Mouse (Mus musculus) MEL (cell line): ENCODE measurements around the gene Gpbp1l1. TPM values are rescaled to one million over a fixed set of nuclear protein-coding genes. Genes with fewer than 3 reads are reported as not detected.
A peak's percentile ranks its signal among the peaks of the same experiment; 100 is the strongest.

ENCODE experiments used
- DNase-seq: peaks from one replicate; pipeline ENCODE4 v3.0.0; 2011; ENCODE audit warnings: low read depth, low spot score
- H3K27ac ChIP-seq: 2 replicates; pipeline ENCODE4 v1.5.1; 2012; ENCODE audit warnings: low read depth, mild to moderate bottlenecking, control low read depth, low read length, moderate library complexity; ENCODE audit not compliant: control insufficient read depth
- H3K27me3 ChIP-seq, 2 experiments: fragments of 150-350 bp in 1 of 2; sonication (generic) in 1 of 2; 2 replicates each; pipeline ENCODE4 v1.6.1; 2012; ENCODE audit warnings: low read length in 2 of 2, mild to moderate bottlenecking in 2 of 2, improper control_type of control experiment in 1 of 2, moderate library complexity in 1 of 2; ENCODE audit not compliant: insufficient read depth in 2 of 2, control insufficient read depth in 1 of 2
- H3K36me3 ChIP-seq, 2 experiments: 2 replicates each; pipeline ENCODE4 v1.6.1; 2012 to 2014; ENCODE audit warnings: low read length in 2 of 2, improper control_type of control experiment in 1 of 2, inconsistent platforms in 1 of 2, mild to moderate bottlenecking in 1 of 2; ENCODE audit not compliant: insufficient read depth in 2 of 2, control insufficient read depth in 1 of 2
- H3K4me1 ChIP-seq, 2 experiments: fragments of 150-350 bp in 1 of 2; sonication (generic) in 1 of 2; 2 replicates each; pipeline ENCODE4 v1.6.1; 2012; ENCODE audit warnings: low read length in 2 of 2, improper control_type of control experiment in 1 of 2, mild to moderate bottlenecking in 1 of 2; ENCODE audit not compliant: insufficient read depth in 2 of 2, control insufficient read depth in 1 of 2
- H3K4me3 ChIP-seq, 2 experiments: fragments of 150-350 bp in 1 of 2; sonication (generic) in 1 of 2; 2 replicates each; pipeline ENCODE4 v1.5.1; 2012; ENCODE audit warnings: low read depth in 2 of 2, low read length in 2 of 2, mild to moderate bottlenecking in 2 of 2, moderate library complexity in 2 of 2, control low read depth in 1 of 2, improper control_type of control experiment in 1 of 2; ENCODE audit not compliant: control insufficient read depth in 1 of 2, insufficient read depth in 1 of 2
- H3K79me2 ChIP-seq: 2 replicates; pipeline ENCODE4 v1.6.1; 2012; ENCODE audit warnings: mild to moderate bottlenecking, low read length, moderate library complexity; ENCODE audit not compliant: control insufficient read depth, poor library complexity, insufficient read depth
- H3K9ac ChIP-seq: 2 replicates; pipeline ENCODE4 v1.6.1; 2012; ENCODE audit warnings: low read depth, mild to moderate bottlenecking, control low read depth, low read length, moderate library complexity; ENCODE audit not compliant: control insufficient read depth, poor library complexity, severe bottlenecking
- H3K9me3 ChIP-seq: fragments of 150-350 bp; sonication (generic); replicated peaks from 2 replicates; pipeline ENCODE4 v1.6.1; 2012; ENCODE audit warnings: mild to moderate bottlenecking, low read length, improper control_type of control experiment, moderate library complexity; ENCODE audit not compliant: insufficient read depth
- BHLHE40 ChIP-seq: IDR thresholded peaks from 2 replicates; pipeline ENCODE4 v1.6.1; 2012; ENCODE audit warnings: low read depth, mild to moderate bottlenecking, inconsistent platforms, low read length, improper control_type of control experiment, borderline replicate concordance
- CHD1 ChIP-seq: IDR thresholded peaks from 2 replicates; pipeline ENCODE4 v1.6.1; 2012; ENCODE audit warnings: low read depth, mild to moderate bottlenecking, inconsistent platforms, low read length, improper control_type of control experiment
- CHD2 ChIP-seq: IDR thresholded peaks from 2 replicates; pipeline ENCODE4 v1.6.1; 2011; ENCODE audit warnings: low read length, improper control_type of control experiment
- E2F4 ChIP-seq: IDR thresholded peaks from 2 replicates; pipeline ENCODE4 v1.6.1; 2011; ENCODE audit warnings: low read depth, low read length, improper control_type of control experiment, borderline replicate concordance
- ELF1 ChIP-seq: IDR thresholded peaks from 2 replicates; pipeline ENCODE4 v1.6.1; 2014; ENCODE audit warnings: low read depth, mild to moderate bottlenecking, inconsistent platforms, low read length, improper control_type of control experiment, moderate library complexity
- EP300 ChIP-seq, 2 experiments: IDR thresholded peaks; 2 replicates each; pipeline ENCODE4 v1.6.1; 2011; ENCODE audit warnings: improper control_type of control experiment in 2 of 2, low read length in 2 of 2, low read depth in 1 of 2, mild to moderate bottlenecking in 1 of 2
- ETS1 ChIP-seq: IDR thresholded peaks from 2 replicates; pipeline ENCODE4 v1.6.1; 2012; ENCODE audit warnings: low read depth, mild to moderate bottlenecking, inconsistent platforms, low read length, improper control_type of control experiment, moderate library complexity
- GABPA ChIP-seq: IDR thresholded peaks from 2 replicates; pipeline ENCODE4 v1.6.1; 2012; ENCODE audit warnings: low read depth, mild to moderate bottlenecking, inconsistent platforms, low read length, improper control_type of control experiment, moderate library complexity
- HCFC1 ChIP-seq: IDR thresholded peaks from 2 replicates; pipeline ENCODE4 v1.6.1; 2012; ENCODE audit warnings: low read depth, mild to moderate bottlenecking, inconsistent platforms, low read length, improper control_type of control experiment, moderate library complexity
- JUND ChIP-seq: IDR thresholded peaks from 2 replicates; pipeline ENCODE4 v1.6.1; 2011; ENCODE audit warnings: low read depth, mild to moderate bottlenecking, improper control_type of control experiment, low read length
- KAT2A ChIP-seq: conservative IDR thresholded peaks from 2 replicates; pipeline ENCODE4 v1.6.1; 2012; ENCODE audit warnings: low read depth, low read length, improper control_type of control experiment, inconsistent platforms
- MAFK ChIP-seq: IDR thresholded peaks from 2 replicates; pipeline ENCODE4 v1.6.1; 2011; ENCODE audit warnings: low read depth, mild to moderate bottlenecking, low read length, improper control_type of control experiment, borderline replicate concordance
- MAX ChIP-seq: IDR thresholded peaks from 2 replicates; pipeline ENCODE4 v1.6.1; 2011; ENCODE audit warnings: low read length, improper control_type of control experiment
- MAZ ChIP-seq: IDR thresholded peaks from 2 replicates; pipeline ENCODE4 v1.6.1; 2012; ENCODE audit warnings: low read depth, mild to moderate bottlenecking, inconsistent platforms, low read length, improper control_type of control experiment
- MEF2A ChIP-seq: IDR thresholded peaks from 2 replicates; pipeline ENCODE4 v1.6.1; 2014; ENCODE audit warnings: low read depth, mild to moderate bottlenecking, inconsistent platforms, low read length, improper control_type of control experiment; ENCODE audit not compliant: poor library complexity, insufficient replicate concordance, severe bottlenecking; ENCODE audit errors: extremely low read depth
- MXI1 ChIP-seq: IDR thresholded peaks from 2 replicates; pipeline ENCODE4 v1.6.1; 2011; ENCODE audit warnings: mild to moderate bottlenecking, low read depth, low read length, improper control_type of control experiment
- MYB ChIP-seq: IDR thresholded peaks from 2 replicates; pipeline ENCODE4 v1.6.1; 2011; ENCODE audit warnings: mild to moderate bottlenecking, low read depth, low read length, improper control_type of control experiment
- MYC ChIP-seq: IDR thresholded peaks from 2 replicates; pipeline ENCODE4 v1.6.1; 2011; ENCODE audit warnings: low read depth, mild to moderate bottlenecking, low read length, improper control_type of control experiment, moderate library complexity
- NELFE ChIP-seq: IDR thresholded peaks from 2 replicates; pipeline ENCODE4 v1.6.1; 2011; ENCODE audit warnings: low read depth, low read length, improper control_type of control experiment
- NRF1 ChIP-seq: IDR thresholded peaks from 2 replicates; pipeline ENCODE4 v1.6.1; 2014; ENCODE audit warnings: low read depth, mild to moderate bottlenecking, inconsistent platforms, low read length, improper control_type of control experiment, moderate library complexity; ENCODE audit not compliant: poor library complexity, insufficient read depth, severe bottlenecking
- POLR2A ChIP-seq, 2 experiments: IDR thresholded peaks; 2 replicates each; pipeline ENCODE4 v1.6.1; 2011 to 2012; ENCODE audit warnings: low read length in 2 of 2, mild to moderate bottlenecking in 2 of 2, control low read depth in 1 of 2, improper control_type of control experiment in 1 of 2, low read depth in 1 of 2, moderate library complexity in 1 of 2; ENCODE audit not compliant: control insufficient read depth in 1 of 2, insufficient read depth in 1 of 2, poor library complexity in 1 of 2
- POLR2AphosphoS2 ChIP-seq: IDR thresholded peaks from 2 replicates; pipeline ENCODE4 v1.6.1; 2011; ENCODE audit warnings: low read length, improper control_type of control experiment
- POLR2AphosphoS5 ChIP-seq: IDR thresholded peaks from 2 replicates; pipeline ENCODE4 v1.6.1; 2012; ENCODE audit warnings: low read depth, borderline replicate concordance, mild to moderate bottlenecking, inconsistent platforms, low read length, moderate library complexity, mixed read lengths
- RCOR1 ChIP-seq: IDR thresholded peaks from 2 replicates; pipeline ENCODE4 v1.6.1; 2012; ENCODE audit warnings: low read depth, mild to moderate bottlenecking, inconsistent platforms, low read length, improper control_type of control experiment
- SIN3A ChIP-seq: IDR thresholded peaks from 2 replicates; pipeline ENCODE4 v1.6.1; 2012; ENCODE audit warnings: low read length, improper control_type of control experiment, inconsistent platforms
- TAL1 ChIP-seq: IDR thresholded peaks from 2 replicates; pipeline ENCODE4 v1.6.1; 2012; ENCODE audit warnings: mild to moderate bottlenecking, inconsistent platforms, low read length, moderate library complexity, mixed read lengths
- TBP ChIP-seq: IDR thresholded peaks from 2 replicates; pipeline ENCODE4 v1.8.0; 2011; ENCODE audit warnings: low read depth, low read length, improper control_type of control experiment
- TCF12 ChIP-seq: IDR thresholded peaks from 2 replicates; pipeline ENCODE4 v1.6.1; 2014; ENCODE audit warnings: low read depth, mild to moderate bottlenecking, inconsistent platforms, low read length, improper control_type of control experiment, moderate library complexity
- UBTF ChIP-seq: IDR thresholded peaks from 2 replicates; pipeline ENCODE4 v1.6.1; 2012; ENCODE audit warnings: low read depth, mild to moderate bottlenecking, inconsistent platforms, low read length, improper control_type of control experiment, moderate library complexity, borderline replicate concordance; ENCODE audit not compliant: insufficient read depth
- USF1 ChIP-seq: IDR thresholded peaks from 2 replicates; pipeline ENCODE4 v1.6.1; 2014; ENCODE audit warnings: low read depth, mild to moderate bottlenecking, inconsistent platforms, low read length, improper control_type of control experiment, moderate library complexity
- USF2 ChIP-seq, 2 experiments: IDR thresholded peaks; 2 replicates each; pipeline ENCODE4 v1.6.1; 2011 to 2012; ENCODE audit warnings: improper control_type of control experiment in 2 of 2, low read length in 2 of 2, borderline replicate concordance in 1 of 2, inconsistent platforms in 1 of 2, low read depth in 1 of 2, mild to moderate bottlenecking in 1 of 2; ENCODE audit not compliant: insufficient read depth in 1 of 2
- ZC3H11A ChIP-seq: IDR thresholded peaks from 2 replicates; pipeline ENCODE4 v1.6.1; 2012; ENCODE audit warnings: low read depth, mild to moderate bottlenecking, inconsistent platforms, low read length, improper control_type of control experiment
- ZKSCAN1 ChIP-seq: IDR thresholded peaks from 2 replicates; pipeline ENCODE4 v1.6.1; 2012; ENCODE audit warnings: low read depth, mild to moderate bottlenecking, inconsistent platforms, low read length, improper control_type of control experiment, moderate library complexity
- ZMIZ1 ChIP-seq: IDR thresholded peaks from 2 replicates; pipeline ENCODE4 v1.6.1; 2012; ENCODE audit warnings: low read depth, mild to moderate bottlenecking, inconsistent platforms, low read length, improper control_type of control experiment, moderate library complexity
- polyA plus RNA-seq, 2 experiments: library from polyadenylated mRNA; stranded (reverse) in 1 of 2; unstranded in 1 of 2; fragments of >175 nt in 1 of 2; fragments of >200 nt in 1 of 2; gene quantifications; 2 replicates each; pipeline versions ENCODE4 v1.2.1 to v1.2.4; 2012; ENCODE audit warnings: low replicate concordance in 2 of 2, low read depth in 1 of 2; ENCODE audit not compliant: insufficient read length in 2 of 2, insufficient read depth in 1 of 2, missing spikeins in 1 of 2
- total RNA-seq: library from RNA; depleted of rRNA; stranded (reverse); fragments of 300-350 nt; gene quantifications from 2 replicates; pipeline ENCODE4 v1.2.3, GENCODE M21; 2012

The Gpbp1l1 gene
- total and polyA plus RNA-seq, 3 experiments = 29.1 to 46.3 TPM; not detected in 1

GRCm38 (mm10) chr4:116555413-116556300 lies 1.8 kb upstream of the Gpbp1l1 start, which contains the start of gene Tmem69:
Gene Tmem69, minus strand, starts transcription at chr4:116555936.
- peak within 1 kb of the TSS; percentile 99 for H3K27ac ChIP-seq
- DNase-seq = peak; percentile 96
- peaks cover 0 to 18% of the 10 kb centered on the region in 2 experiments; a peak in 2 of 4 replicates for H3K36me3 ChIP-seq
- no peaks in the 10 kb centered on the region for H3K9me3 ChIP-seq
- H3K4me3 ChIP-seq = peak within 1 kb of the TSS; percentile 73 to 75
- peaks cover 34% of the 10 kb centered on the region for H3K79me2 ChIP-seq
- no peak for TF ChIP-seq BHLHE40
- TF ChIP-seq POLR2A (IDR thresholded peaks at IDR 0.05; ENCODE audit: control insufficient read depth in 1 of 2, insufficient read depth in 1 of 2, low read depth in 1 of 2, low read length in 2 of 2, poor library complexity in 1 of 2) = peak; percentile 63 to 92; a peak in 3 of 4 replicates
- TF ChIP-seq ZMIZ1 = peak; percentile 69; the same call in 1 of the 2 replicates
- peak; percentile 87; the same call in 1 of the 2 replicates for TF ChIP-seq MXI1
- TF ChIP-seq MYB = no peak
- no peak for TF ChIP-seq RCOR1
- peak; percentile 93 for TF ChIP-seq ELF1
- TF ChIP-seq TCF12 = peak; percentile 66
- TF ChIP-seq JUND = no peak
- TF ChIP-seq CHD1 = no peak
- TF ChIP-seq MEF2A = no peak
- no peak for TF ChIP-seq EP300 (IDR thresholded peaks at IDR 0.05; ENCODE audit: low read depth in 1 of 2, low read length in 2 of 2)
- 0 out of 2 replicates have a peak, but pooled peaks have one; percentile 66 for TF ChIP-seq E2F4
- peak; percentile 95 for TF ChIP-seq SIN3A
- no peak for TF ChIP-seq USF2 (IDR thresholded peaks at IDR 0.05; ENCODE audit: borderline replicate concordance in 1 of 2, insufficient read depth in 1 of 2, low read depth in 1 of 2, low read length in 2 of 2)
- TF ChIP-seq TBP = peak; percentile 93
- TF ChIP-seq HCFC1 = peak; percentile 94
- peak; percentile 72 for TF ChIP-seq POLR2AphosphoS2
- peak; percentile 88 for TF ChIP-seq NELFE
- no peak for TF ChIP-seq POLR2AphosphoS5
- TF ChIP-seq TAL1 = no peak
- TF ChIP-seq USF1 = peak; percentile 6; the same call in 1 of the 2 replicates
- TF ChIP-seq CHD2 = no peak
- TF ChIP-seq KAT2A = no peak; the same call in 1 of the 2 replicates
- TF ChIP-seq ETS1 = 0 out of 2 replicates have a peak, but pooled peaks have one; percentile 13
- TF ChIP-seq ZC3H11A = no peak
- TF ChIP-seq GABPA = no peak
- no peak for TF ChIP-seq ZKSCAN1
- TF ChIP-seq UBTF = no peak
- TF ChIP-seq MAZ = peak; percentile 100
- TF ChIP-seq MYC = peak; percentile 94
- no peak for TF ChIP-seq MAFK
- TF ChIP-seq NRF1 = no peak
- peak; percentile 84 for TF ChIP-seq MAX
- no peaks in the 10 kb centered on the region for H3K27me3 ChIP-seq
- 0 out of 4 replicates have a peak, but pooled peaks cover 0 to 2% of the 10 kb centered on the region in 2 experiments for H3K4me1 ChIP-seq
- peak within 1 kb of the TSS; percentile 98 for H3K9ac ChIP-seq
